Mouse (Mus musculus): ENCODE results near the gene Cops8.

Cops8 gene

GRCm38 (mm10) chr1:90651781-90652180 is 49.0 kb downstream of the Cops8 start:
- DNase-seq (ENCODE audit: low spot score): no peak

- DNase-seq (ENCODE audit: low spot score): no peak
Measured at GRCm38 (mm10) chr1:90652553-90652952, 49.8 kb downstream of the Cops8 start.

GRCm38 (mm10) chr1:90656492-90657245 is 53.9 kb downstream of the Cops8 start:
- no peak for DNase-seq (ENCODE audit: low spot score)

GRCm38 (mm10) chr1:90657292-90658050 is 54.7 kb downstream of the Cops8 start:
- peak; percentile 32 for DNase-seq (ENCODE audit: low spot score)

- no peak for DNase-seq (ENCODE audit: low spot score)
Measured at GRCm38 (mm10) chr1:90658581-90658980, 55.8 kb downstream of the Cops8 start.

GRCm38 (mm10) chr1:90660150-90660549 is 57.4 kb downstream of the Cops8 start:
- DNase-seq (ENCODE audit: low spot score): no peak

GRCm38 (mm10) chr1:90662491-90662890 is 59.7 kb downstream of the Cops8 start:
- DNase-seq (ENCODE audit: low spot score): no peak

All from layer of hippocampus, adult 11-12 months (tissue).